Mouse (Mus musculus): ENCODE results near the gene Adcy3.

The Adcy3 gene

DNA sequence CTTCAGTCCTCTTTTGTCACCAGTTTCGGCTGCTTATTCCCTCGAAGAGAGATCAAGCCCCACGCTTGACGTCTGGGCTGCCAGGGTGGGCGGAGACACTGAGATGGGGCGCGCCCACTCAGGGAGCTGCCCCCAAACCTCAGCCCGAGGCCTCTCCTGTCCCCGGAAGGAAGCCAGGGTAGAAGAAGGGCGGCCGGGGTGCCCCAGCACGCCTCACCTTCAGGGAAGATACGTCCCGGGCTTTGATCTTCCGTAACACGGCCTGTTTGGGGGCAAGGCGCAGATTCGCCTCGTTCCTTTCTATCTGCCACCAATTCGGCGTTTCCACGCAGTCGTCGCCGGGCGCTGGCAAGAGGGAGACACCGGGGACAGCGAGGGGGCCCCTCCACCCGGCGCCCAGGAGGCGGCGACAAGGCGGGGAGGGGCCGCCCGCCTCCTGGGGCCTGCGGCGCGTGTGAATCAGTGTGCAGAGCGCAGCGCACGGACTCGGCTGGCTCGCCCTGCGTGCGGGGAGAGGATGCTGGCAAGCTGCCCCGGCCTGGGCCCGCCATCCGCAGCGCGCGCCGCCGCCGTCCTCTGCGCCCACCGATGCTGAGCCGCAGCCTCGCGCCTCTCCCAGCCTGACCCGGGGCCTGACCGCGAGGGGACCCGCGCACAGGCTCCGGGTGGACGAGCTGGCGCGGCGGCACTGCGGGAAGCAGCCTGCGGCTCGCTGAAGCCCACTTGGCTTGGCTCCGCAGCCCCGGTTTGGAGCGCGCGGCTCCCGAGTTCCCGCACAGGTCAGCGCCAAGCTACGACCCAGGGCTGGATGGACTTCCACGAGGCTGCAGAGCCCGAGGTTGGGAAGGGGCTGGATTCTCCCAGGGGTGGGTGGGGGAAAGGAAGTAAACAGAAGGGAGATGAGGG lies at the start of gene Adcy3:
Gene Adcy3 (plus strand): TSS at position 163 of the 906 bp plus-strand sequence.
- no peak for DNase-seq (ENCODE audit: low spot score)

GRCm38 (mm10) chr12:4083441-4083840 lies 49.5 kb upstream of the Adcy3 start:
- DNase-seq (ENCODE audit: low spot score), result no peak

GRCm38 (mm10) chr12:4107383-4107782 lies 25.5 kb upstream of the Adcy3 start:
- DNase-seq (ENCODE audit: low spot score), result peak; percentile 33

DNA sequence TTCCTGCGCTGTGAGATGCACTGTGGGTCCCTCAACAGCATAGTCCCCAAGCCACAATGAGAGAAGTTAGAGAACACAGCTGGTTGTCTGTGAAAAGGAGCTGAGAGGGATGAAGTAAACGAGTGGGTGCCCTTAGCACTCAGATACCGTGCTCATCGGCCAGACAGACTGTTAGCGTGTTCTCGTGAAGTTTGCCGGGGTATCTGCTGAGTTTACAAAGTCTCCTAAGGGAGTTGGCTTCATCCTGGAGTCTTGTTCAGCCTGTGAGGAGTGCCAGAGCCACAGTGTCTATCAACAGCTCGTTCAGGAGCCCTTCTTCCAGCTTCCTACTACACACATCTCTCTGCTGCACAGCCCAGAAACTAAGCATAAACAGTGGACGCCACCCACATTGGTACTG lies 16.8 kb upstream of the Adcy3 start:
- DNase-seq (ENCODE audit: low spot score), result no peak

- DNase-seq (ENCODE audit: low spot score), result no peak
Measured at GRCm38 (mm10) chr12:4117136-4117535, 15.8 kb upstream of the Adcy3 start.

- no peak for DNase-seq (ENCODE audit: low spot score)
Measured at GRCm38 (mm10) chr12:4117579-4117978, 15.3 kb upstream of the Adcy3 start.

DNA sequence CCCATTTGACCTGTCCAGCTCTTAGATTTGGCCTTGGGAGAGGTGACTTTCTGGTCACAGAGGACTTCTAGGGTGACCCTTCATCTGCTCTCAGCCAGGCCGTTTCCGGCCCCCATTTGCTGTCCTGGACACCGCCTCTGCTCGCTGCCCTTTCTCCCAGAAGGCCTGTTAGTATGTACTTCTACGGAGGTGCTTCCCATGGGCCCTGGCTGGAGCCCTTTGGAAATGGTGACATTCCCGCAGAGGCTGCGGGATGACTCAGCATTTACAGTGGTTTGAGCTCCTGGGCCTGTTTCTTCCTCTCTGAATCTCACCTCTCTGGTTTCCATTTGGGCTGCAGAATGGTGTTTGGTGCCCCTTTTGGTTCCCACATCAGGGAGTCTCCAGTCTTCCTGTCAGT lies 5.6 kb upstream of the Adcy3 start:
- DNase-seq (ENCODE audit: low spot score), result no peak

- no peak for DNase-seq (ENCODE audit: low spot score)
Measured at GRCm38 (mm10) chr12:4133847-4134212, 927 bp downstream of the Adcy3 start.

DNA sequence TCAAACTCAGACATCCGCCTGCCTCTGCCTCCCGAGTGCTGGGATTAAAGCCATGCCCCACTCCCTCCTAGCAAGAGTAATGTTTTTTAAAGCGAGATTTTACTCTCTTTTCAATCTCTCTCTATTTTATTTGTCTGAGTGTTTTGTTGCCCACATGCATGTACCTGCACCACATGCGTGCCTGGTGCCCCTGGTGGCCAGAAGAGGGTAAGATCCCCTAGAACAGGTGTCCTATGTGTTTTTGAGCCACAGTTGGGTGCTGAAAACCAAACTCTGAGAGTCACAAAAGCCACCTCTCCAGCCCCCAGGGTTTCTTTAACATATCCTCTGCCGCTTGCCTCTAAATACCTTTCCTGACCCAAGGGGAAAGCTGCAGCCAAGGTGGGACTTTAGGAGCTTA lies 10.3 kb downstream of the Adcy3 start:
- no peak for DNase-seq (ENCODE audit: low spot score)

DNA sequence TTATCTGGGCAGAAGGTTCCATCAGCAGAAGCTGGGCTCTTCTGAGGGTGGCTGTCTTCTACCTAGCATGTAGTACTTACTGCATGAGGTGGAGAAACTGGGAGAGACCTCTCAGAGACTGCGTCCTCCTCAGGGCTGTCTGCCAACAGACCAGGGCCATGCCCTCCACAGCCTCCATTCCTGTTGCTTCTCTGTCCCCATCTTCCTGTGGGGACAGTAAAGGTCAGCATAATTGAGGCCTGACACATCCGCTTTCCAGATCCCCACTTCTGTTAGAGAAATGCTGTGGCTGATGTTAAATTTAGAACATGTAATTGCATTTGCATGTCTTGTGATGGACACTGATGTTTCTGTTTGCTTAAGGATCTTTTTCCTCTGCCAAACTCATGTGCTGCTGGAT lies 18.0 kb downstream of the Adcy3 start:
- DNase-seq (ENCODE audit: low spot score), result no peak

DNA sequence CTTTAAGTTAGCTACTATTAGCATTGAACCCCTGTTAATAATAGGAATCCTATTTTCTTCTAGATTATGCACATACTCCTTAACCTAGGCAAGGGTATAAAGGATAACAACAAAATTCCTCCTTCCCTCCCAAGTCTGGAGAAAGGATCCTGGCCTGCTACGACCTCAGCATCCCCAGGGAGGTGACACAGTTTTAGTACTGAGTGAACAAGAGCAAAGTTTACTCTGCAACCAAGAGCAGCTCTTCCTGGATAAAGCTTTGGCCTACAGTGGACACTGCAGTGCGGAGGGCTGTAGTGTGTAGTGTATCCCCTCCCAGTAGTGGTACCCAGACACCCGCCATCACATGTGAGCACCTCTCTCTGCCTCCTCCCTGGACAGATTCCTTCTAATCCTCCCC lies 19.1 kb downstream of the Adcy3 start:
- no peak for DNase-seq (ENCODE audit: low spot score)

DNA sequence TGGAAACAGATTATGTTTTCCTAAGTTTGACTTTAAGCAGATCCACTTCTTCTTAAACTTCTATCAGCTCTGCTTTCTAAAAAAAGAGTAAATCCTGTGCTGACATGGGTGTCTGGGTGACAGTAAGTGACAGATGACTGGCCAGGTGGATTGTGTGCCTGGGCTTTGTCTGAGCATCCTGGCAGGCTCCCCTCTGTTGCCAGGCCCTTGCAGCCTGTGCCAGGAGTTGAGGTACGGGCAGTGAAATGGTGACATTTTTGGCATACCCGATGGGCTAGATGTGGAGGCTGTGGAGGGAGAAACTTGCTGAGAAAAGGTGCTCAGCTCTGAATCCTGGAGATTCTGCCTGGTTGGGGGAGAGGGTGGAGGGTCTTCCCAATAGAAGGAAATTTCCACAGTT lies 24.6 kb downstream of the Adcy3 start:
- DNase-seq (ENCODE audit: low spot score), result no peak

- DNase-seq (ENCODE audit: low spot score), result no peak
Measured at GRCm38 (mm10) chr12:4158179-4158578, 25.3 kb downstream of the Adcy3 start.

DNA sequence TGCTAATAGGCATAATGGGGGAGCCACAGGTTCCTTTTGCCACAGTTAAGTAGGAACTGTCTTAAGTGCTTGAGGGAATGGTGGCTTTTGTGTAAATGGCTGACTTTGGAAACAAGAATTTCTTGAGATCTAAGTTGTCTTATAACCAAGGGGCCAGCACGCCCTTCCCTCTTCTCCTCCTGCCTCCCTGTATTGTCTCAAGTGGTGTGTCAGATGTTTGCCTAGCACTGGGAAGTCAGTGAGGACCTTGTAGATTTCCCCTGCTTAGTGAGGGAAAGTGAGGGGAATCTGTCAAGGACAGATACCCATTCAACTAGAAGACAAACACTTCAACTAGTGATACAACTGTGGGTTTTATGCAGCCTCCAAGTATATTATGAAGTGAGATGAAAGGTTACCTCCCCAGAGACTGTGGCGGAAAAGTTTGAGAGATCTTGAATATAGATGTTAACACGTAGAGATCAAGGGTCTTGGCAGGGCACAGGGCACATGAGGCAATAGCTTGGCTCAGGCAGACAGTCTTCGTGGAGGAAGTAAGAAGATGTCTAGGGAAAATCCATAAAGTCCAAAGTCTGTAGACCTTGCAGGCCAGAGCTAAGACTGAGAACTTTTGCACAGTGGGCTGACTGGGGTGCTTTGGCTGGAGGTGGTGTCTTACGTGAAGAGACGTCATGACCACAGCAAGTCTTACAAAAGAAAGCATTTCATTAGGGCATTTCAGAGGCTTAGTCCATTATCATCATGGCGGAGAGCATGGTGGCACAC lies 26.1 kb downstream of the Adcy3 start:
- no peak for DNase-seq (ENCODE audit: low spot score)

- DNase-seq (ENCODE audit: low spot score), result no peak
Measured at GRCm38 (mm10) chr12:4160322-4160721, 27.4 kb downstream of the Adcy3 start.

DNA sequence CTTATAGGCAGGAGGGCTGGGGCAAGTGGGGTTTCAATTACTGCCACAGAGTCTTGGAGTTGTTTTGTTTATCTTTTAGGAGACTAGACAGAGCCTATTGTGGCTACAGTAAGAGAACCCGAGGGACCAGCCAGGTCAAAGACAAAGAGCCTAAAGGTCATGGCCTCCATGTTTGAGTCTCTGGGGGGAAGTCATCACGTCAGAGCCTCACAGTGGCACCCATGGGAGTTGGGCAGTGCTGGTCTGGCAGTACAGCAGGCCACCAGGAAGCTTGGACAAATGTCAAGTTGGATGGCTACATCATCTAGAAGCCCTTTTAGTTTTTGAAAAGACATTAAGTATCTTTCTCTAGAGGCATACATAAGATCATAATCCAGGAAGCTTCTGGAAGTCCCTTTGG lies 30.0 kb downstream of the Adcy3 start:
- no peak for DNase-seq (ENCODE audit: low spot score)

- DNase-seq (ENCODE audit: low spot score), result no peak
Measured at GRCm38 (mm10) chr12:4166970-4167369, 34.1 kb downstream of the Adcy3 start.

- DNase-seq (ENCODE audit: low spot score), result no peak
Measured at GRCm38 (mm10) chr12:4169058-4169457, 36.2 kb downstream of the Adcy3 start.

DNA sequence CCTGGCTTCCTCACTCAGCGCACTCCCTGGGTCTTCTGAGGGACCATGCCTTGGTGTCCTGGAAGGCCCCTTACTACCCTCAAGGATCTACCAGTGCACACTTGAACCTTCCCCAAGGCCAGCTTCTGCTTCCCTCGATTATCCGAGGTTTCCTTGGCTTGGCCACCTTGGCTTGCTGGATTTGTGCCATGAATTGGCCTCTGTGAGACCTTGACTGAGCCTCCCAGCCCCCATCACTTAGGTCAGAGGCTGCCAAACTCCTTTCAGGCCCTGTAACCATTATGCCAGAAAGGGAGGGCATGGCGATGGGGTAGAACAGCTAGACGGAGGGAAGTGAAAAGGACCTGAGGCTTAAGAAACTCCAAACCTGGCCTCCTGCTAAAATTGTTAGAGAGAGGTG lies 36.7 kb downstream of the Adcy3 start:
- no peak for DNase-seq (ENCODE audit: low spot score)

DNA sequence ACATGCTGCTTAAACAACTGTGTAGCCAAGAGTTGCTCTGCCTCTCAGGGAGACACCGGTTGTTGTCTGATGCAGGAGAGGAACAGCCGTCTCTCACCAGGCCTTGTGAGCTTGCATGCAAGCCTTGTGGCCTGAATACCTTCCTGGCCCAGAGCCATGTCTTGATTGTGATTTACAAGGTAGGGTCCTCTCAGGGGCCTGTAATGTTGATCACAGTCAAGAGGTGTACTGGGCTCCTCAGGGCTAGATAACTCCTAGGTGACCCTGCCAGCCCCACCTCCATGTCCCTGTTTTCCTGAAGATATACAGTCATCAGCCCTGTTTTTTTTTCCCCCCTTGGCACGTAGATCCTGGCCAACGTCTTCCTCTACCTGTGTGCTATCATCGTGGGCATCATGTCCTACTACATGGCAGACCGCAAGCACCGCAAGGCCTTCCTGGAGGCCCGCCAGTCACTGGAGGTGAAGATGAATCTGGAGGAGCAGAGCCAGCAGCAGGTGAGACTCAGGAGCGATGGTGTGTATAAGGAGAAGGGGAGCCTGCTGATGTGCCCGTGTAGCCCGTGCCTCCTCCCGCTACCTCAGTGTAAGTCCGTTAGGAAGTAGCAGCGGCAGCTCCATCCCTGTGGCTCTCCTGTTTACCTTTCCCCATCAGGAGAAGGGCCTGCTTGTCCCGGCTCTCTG lies 40.3 kb downstream of the Adcy3 start:
- DNase-seq (ENCODE audit: low spot score), result no peak

GRCm38 (mm10) chr12:4178839-4179238 lies 45.9 kb downstream of the Adcy3 start:
- no peak for DNase-seq (ENCODE audit: low spot score)

- DNase-seq (ENCODE audit: low spot score), result no peak
Measured at GRCm38 (mm10) chr12:4179671-4180233, 46.8 kb downstream of the Adcy3 start.
